Mouse (Mus musculus) embryonic facial prominence, embryonic 13.5 days (tissue): Measurements from ENCODE around the gene Trip12. TPM values are rescaled to one million over a fixed set of nuclear protein-coding genes. Genes with fewer than 3 reads are reported as not detected.

Source experiments
- ATAC-seq: fragments of 200-750 bp; cut with Nextera tagmentation; 2 replicates; pipeline ENCODE4 v1.8.0; 2017; ENCODE audit warnings: low read depth; ENCODE audit not compliant: insufficient number of reproducible peaks, insufficient read depth, low FRiP score, low TSS enrichment
- H3K27ac ChIP-seq: fragments of 300-500 bp; sonication (generic); 2 replicates; pipeline ENCODE4 v1.5.1; 2015; ENCODE audit warnings: moderate library complexity, mild to moderate bottlenecking, inconsistent platforms
- H3K27me3 ChIP-seq: fragments of 300-500 bp; sonication (generic); 2 replicates; pipeline ENCODE4 v1.6.1; 2015; ENCODE audit warnings: mild to moderate bottlenecking, inconsistent platforms
- H3K36me3 ChIP-seq: fragments of 300-500 bp; sonication (generic); 2 replicates; pipeline ENCODE4 v1.6.1; 2015; ENCODE audit warnings: mild to moderate bottlenecking, inconsistent platforms
- H3K4me1 ChIP-seq: fragments of 300-500 bp; sonication (generic); 2 replicates; pipeline ENCODE4 v1.6.1; 2015; ENCODE audit warnings: inconsistent platforms
- H3K4me2 ChIP-seq: fragments of 300-500 bp; sonication (generic); 2 replicates; pipeline ENCODE4 v1.6.1; 2015; ENCODE audit warnings: moderate library complexity, mild to moderate bottlenecking, inconsistent platforms
- H3K4me3 ChIP-seq: fragments of 300-500 bp; sonication (generic); 2 replicates; pipeline ENCODE4 v1.5.1; 2015; ENCODE audit warnings: mild to moderate bottlenecking, inconsistent platforms
- H3K9ac ChIP-seq: fragments of 300-500 bp; sonication (generic); 2 replicates; pipeline ENCODE4 v1.6.1; 2015; ENCODE audit warnings: mild to moderate bottlenecking, inconsistent platforms
- H3K9me3 ChIP-seq: fragments of 300-500 bp; sonication (generic); 2 replicates; pipeline ENCODE4 v1.6.1; 2016; ENCODE audit warnings: inconsistent platforms
- WGBS: fragments of 180-500 bp; shearing (Covaris S2); methylation state at CpG from one replicate; pipeline ENCODE4 v1.1.7; 2015; ENCODE audit warnings: mixed read lengths; 5-methylcytosine and 5-hydroxymethylcytosine counted together
- polyA plus RNA-seq: library from polyadenylated mRNA; unstranded; fragments of >200 nt; fragmentation: Nextera tagmentation; extraction: Ambion mirVana; gene quantifications from 2 replicates; pipeline ENCODE4 v1.2.1, GENCODE M21; 2015

Trip12 gene
- polyA plus RNA-seq, 1 experiment from 2014 or later = 66.8 TPM

GRCm38 (mm10) chr1:84855756-84856155 lies 15.4 kb upstream of the Trip12 start:
- Histone ChIP-seq H3K4me2 (no peak overlapping the region), H3K4me3 (no peak overlapping the region), H3K27ac (no peak overlapping the region), H3K27me3 (no peaks in the 10 kb centered on the region), H3K9me3 (no peaks in the 10 kb centered on the region), H3K9ac (no peak overlapping the region), H3K36me3 (no peaks in the 10 kb centered on the region), H3K4me1 (no peaks in the 10 kb centered on the region)
- ATAC-seq = no peak
- 69% methylated on average over 2 of the region's 2 CpGs for WGBS

DNA sequence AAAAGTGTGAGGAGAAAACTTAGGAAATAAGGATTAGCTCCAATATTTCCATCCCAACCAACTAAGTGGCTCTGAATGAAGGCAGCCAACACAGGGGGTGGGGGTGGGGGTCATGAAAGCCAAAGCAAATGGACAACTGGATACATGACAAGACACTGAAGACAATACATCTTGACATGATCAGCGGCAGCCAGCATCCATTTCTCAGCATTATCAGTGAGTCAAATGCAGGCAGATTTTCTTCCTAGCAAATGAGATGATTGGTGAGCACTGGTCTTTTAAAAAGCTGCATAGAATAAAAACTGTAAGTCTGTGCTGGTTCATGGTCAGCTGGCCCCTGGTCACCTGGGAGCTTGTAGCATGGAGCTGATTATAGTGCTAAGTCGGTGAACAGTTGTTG lies 14.7 kb upstream of the Trip12 start:
- Histone ChIP-seq H3K9me3 (no peaks in the 10 kb centered on the region), H3K9ac (no peak overlapping the region), H3K4me2 (no peak overlapping the region), H3K4me3 (no peak overlapping the region), H3K27ac (no peak overlapping the region), H3K36me3 (no peaks in the 10 kb centered on the region), H3K4me1 (no peaks in the 10 kb centered on the region), H3K27me3 (no peaks in the 10 kb centered on the region)
- no peak for ATAC-seq
- 73% methylated on average over 2 of the region's 2 CpGs for WGBS

- Histone ChIP-seq H3K4me1 (no peaks in the 10 kb centered on the region), H3K4me3 (no peak overlapping the region), H3K27ac (no peak overlapping the region), H3K4me2 (no peak overlapping the region), H3K9me3 (no peaks in the 10 kb centered on the region), H3K36me3 (peaks cover 5% of the 10 kb centered on the region), H3K9ac (no peak overlapping the region), H3K27me3 (no peaks in the 10 kb centered on the region)
- 74% methylated on average over 1 of the region's 1 CpGs for WGBS
- no peak for ATAC-seq
Observed at GRCm38 (mm10) chr1:84853721-84854120, 13.4 kb upstream of the Trip12 start.

DNA sequence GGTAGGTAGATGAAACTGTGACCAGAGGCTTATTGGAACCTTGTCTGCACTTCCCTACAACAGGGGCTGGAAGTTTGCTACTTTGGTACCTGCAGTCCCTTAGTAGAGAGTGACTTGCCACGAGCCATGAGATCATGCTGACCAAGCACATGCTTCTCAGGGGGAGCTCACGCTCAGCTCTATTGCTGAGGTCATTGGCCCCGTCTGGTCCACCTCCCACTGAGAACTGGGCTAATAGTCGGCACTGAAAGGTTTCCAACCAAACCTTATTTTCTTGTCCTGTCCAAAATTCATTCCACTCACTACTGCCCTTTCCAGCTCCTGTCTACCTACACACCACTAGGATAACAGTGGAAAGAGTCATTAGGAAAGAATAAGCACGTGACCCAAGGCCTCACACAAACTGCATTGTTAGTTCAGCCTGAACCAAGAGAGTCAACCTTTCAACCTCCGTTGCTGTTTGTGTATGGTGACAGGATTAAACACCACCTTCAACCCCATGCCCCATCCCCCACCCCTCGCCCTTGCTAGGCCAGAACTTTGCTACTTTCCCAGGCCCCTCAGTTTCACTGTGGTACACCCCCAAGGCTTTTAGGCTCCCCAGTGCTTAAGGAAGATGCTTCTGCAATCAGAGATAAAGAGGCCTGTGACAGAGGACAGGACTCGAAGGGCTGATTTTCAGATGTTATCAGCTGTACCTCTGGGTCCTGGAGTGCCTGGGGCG lies 11.4 kb upstream of the Trip12 start:
- Histone ChIP-seq H3K36me3 (peaks cover 10% of the 10 kb centered on the region), H3K27ac (no peak overlapping the region), H3K27me3 (no peaks in the 10 kb centered on the region), H3K4me1 (no peaks in the 10 kb centered on the region), H3K9me3 (no peaks in the 10 kb centered on the region), H3K9ac (no peak overlapping the region), H3K4me3 (no peak overlapping the region), H3K4me2 (no peak overlapping the region)
- 22% methylated on average over 9 of the region's 9 CpGs for WGBS
- ATAC-seq = no peak

DNA sequence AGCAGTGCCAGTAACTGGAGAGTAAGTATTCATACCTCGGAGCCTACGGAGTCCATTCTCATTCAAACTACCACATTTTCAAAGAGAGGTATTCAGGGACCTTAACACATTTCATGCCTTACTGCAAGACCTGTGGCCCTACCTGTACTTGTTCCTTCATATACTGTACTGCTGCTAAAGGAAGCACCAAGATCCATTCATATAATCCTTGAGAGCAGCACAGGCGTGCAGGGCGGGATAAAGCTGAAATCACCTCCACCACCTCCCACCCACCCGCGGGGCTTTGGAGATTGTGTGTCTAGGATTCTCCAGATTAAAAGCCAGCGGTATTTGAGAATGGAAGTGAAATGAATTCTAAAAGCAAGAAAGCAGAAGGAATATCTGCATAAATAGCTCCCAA lies 10.2 kb upstream of the Trip12 start:
- 90% methylated on average over 7 of the region's 7 CpGs for WGBS
- no peaks in the 10 kb centered on the region for H3K9me3 ChIP-seq
- H3K4me3 ChIP-seq = no peak overlapping the region
- ATAC-seq = no peak
- no peak overlapping the region for H3K9ac ChIP-seq
- peaks cover 10% of the 10 kb centered on the region for H3K36me3 ChIP-seq
- H3K27ac ChIP-seq = no peak overlapping the region
- H3K4me1 ChIP-seq = no peaks in the 10 kb centered on the region
- no peak overlapping the region for H3K4me2 ChIP-seq
- H3K27me3 ChIP-seq = no peaks in the 10 kb centered on the region

- H3K4me2 ChIP-seq = no peak overlapping the region
- no peak for ATAC-seq
- H3K27me3 ChIP-seq = no peaks in the 10 kb centered on the region
- H3K9me3 ChIP-seq = no peaks in the 10 kb centered on the region
- H3K4me1 ChIP-seq = no peaks in the 10 kb centered on the region
- H3K36me3 ChIP-seq = peaks cover 10% of the 10 kb centered on the region
- no peak overlapping the region for H3K4me3 ChIP-seq
- no peak overlapping the region for H3K9ac ChIP-seq
- 85% methylated on average over 7 of the region's 7 CpGs for WGBS
- no peak overlapping the region for H3K27ac ChIP-seq
Observed at GRCm38 (mm10) chr1:84849804-84850203, 9.5 kb upstream of the Trip12 start.

GRCm38 (mm10) chr1:84848801-84849455 lies 8.6 kb upstream of the Trip12 start:
- H3K27ac ChIP-seq = no peak overlapping the region
- H3K9ac ChIP-seq = no peak overlapping the region
- H3K27me3 ChIP-seq = no peaks in the 10 kb centered on the region
- no peaks in the 10 kb centered on the region for H3K9me3 ChIP-seq
- H3K4me2 ChIP-seq = no peak overlapping the region
- no peak for ATAC-seq
- H3K4me3 ChIP-seq = no peak overlapping the region
- WGBS = 92% methylated on average over 6 of the region's 6 CpGs
- peaks cover 10% of the 10 kb centered on the region for H3K36me3 ChIP-seq
- no peaks in the 10 kb centered on the region for H3K4me1 ChIP-seq

DNA sequence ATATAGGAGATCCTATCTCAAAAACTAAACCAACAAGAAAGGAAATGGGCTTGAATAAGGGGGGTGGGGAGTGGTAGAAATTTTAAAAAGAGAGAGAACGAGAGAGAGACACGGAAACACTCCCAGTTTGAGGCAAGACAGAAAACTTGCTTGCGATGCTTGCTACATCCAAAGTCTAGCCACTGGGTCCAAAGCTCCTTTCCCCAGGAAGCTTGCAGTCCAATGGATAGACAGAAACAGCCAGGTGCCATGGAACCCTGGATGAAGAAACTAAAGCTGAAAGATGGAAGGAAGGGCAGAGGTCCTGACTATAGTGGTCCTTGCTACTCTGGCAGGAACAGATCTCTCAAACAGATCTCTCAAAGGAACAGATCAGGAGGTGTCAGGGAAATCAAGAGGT lies 8.0 kb upstream of the Trip12 start:
- Histone ChIP-seq H3K4me1 (no peaks in the 10 kb centered on the region), H3K27me3 (no peaks in the 10 kb centered on the region), H3K4me3 (no peak overlapping the region), H3K9ac (no peak overlapping the region), H3K36me3 (peaks cover 10% of the 10 kb centered on the region), H3K4me2 (no peak overlapping the region), H3K9me3 (no peaks in the 10 kb centered on the region), H3K27ac (no peak overlapping the region)
- ATAC-seq = no peak
- WGBS = 93% methylated on average over 3 of the region's 3 CpGs

- no peaks in the 10 kb centered on the region for H3K9me3 ChIP-seq
- H3K27me3 ChIP-seq = no peaks in the 10 kb centered on the region
- H3K4me2 ChIP-seq = no peak overlapping the region
- H3K36me3 ChIP-seq = peaks cover 10% of the 10 kb centered on the region
- no peak overlapping the region for H3K27ac ChIP-seq
- WGBS = 86% methylated on average over 7 of the region's 7 CpGs
- H3K4me1 ChIP-seq = no peaks in the 10 kb centered on the region
- H3K4me3 ChIP-seq = no peak overlapping the region
- ATAC-seq = no peak
- no peak overlapping the region for H3K9ac ChIP-seq
Observed at GRCm38 (mm10) chr1:84847698-84848097, 7.4 kb upstream of the Trip12 start.

DNA sequence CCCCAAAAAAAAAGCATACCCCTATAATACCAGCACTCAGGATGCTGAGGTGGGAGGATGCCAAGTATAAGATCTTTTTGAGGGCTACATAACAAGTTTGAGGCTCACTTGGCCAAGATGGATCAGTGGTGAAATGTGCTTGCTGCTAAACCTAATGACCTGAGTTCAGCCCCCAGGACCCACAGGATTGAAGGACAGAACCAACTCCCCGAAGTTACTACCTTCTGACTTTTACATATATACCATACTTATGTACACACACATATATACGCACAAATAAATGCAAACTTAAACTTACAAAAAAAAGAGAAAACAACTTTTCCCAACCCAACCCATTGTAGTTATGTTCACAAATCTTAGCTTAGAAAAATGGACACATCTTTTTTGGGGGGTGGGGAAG lies 3.0 kb upstream of the Trip12 start:
- Histone ChIP-seq H3K4me3 (no peak overlapping the region), H3K4me2 (no peak overlapping the region), H3K27me3 (no peaks in the 10 kb centered on the region), H3K9ac (no peak overlapping the region), H3K4me1 (0 out of 2 replicates have a peak, but pooled peaks cover 3% of the 10 kb centered on the region), H3K27ac (no peak overlapping the region), H3K9me3 (no peaks in the 10 kb centered on the region), H3K36me3 (peaks cover 1% of the 10 kb centered on the region)
- 88% methylated on average over 2 of the region's 2 CpGs for WGBS
- ATAC-seq = no peak

DNA sequence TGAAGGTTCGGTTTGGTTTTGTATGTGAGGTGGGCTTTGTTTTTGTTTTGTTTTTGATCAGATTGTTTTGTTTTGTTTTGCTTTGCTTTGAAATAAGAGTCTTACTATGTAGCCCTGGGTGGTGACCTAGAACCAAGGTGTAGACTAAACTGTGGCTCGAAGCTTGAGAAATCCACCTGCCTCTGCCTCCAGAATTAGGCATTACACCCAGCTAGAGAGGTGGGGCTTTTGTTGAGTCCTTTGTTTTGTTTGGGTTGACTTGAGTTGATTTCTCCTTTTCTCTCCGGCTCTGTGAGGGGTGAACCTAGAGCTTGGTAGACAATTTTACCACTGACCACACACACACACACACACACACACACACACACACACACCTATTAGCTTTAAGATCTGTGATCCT lies 745 bp upstream of the Trip12 start:
- Histone ChIP-seq H3K9ac (0 out of 2 replicates have a peak overlapping the region, but pooled peaks have one; percentile 40), H3K4me2 (peak overlapping the region; percentile 75)

More for the DNA sequence above, 745 bp upstream of the Trip12 start:
- ATAC-seq = no peak
- Histone ChIP-seq H3K9me3 (no peaks in the 10 kb centered on the region), H3K4me1 (peaks cover 6% of the 10 kb centered on the region; the same call in 1 of the 2 replicates), H3K4me3 (peak overlapping the region; percentile 91), H3K36me3 (no peaks in the 10 kb centered on the region), H3K27me3 (no peaks in the 10 kb centered on the region), H3K27ac (no peak overlapping the region)
- WGBS = 63% methylated on average over 3 of the region's 3 CpGs
